Mouse (Mus musculus) gastrocnemius, postnatal 36 days (tissue): ENCODE measurements around the gene Trim65. TPM values are rescaled to one million over a fixed set of nuclear protein-coding genes. Genes with fewer than 3 reads are reported as not detected.
A peak's percentile ranks its signal among the peaks of the same experiment; 100 is the strongest.

Experiments
- DNase-seq, 2 experiments: peaks; one replicate each; pipeline ENCODE4 v3.0.0; 2022
- intact Hi-C: fragments of 180-260 bp; cut with DNase I; formaldehyde crosslinking; loops from one replicate; pipeline ENCODE4 v1.15.1; 2025
- total RNA-seq, 2 experiments: library from RNA; stranded (reverse); gene quantifications; 2 replicates each; pipeline ENCODE4 v1.2.3; 2021

The Trim65 gene
- total RNA-seq, 2 experiments from 2014 or later: 4.1 to 4.8 TPM

- DNase-seq: peak; percentile 83 to 90
- intact Hi-C loops: loop anchor here (1.0 kb wide), 1 partner anchor 20 kb away; no protein-coding TSS in a partner anchor
Observed at GRCm38 (mm10) chr11:116110131-116110530, 20.8 kb downstream of the Trim65 start.

- DNase-seq: no peak
- intact Hi-C loops: loop anchor here (1.0 kb wide), 1 partner anchor 21 kb away; no protein-coding TSS in a partner anchor
Observed at GRCm38 (mm10) chr11:116109441-116110081, 21.4 kb downstream of the Trim65 start.

- intact Hi-C loops: no loop called here
- peak; percentile 84 to 88 for DNase-seq
Observed at GRCm38 (mm10) chr11:116108464-116109137, 22.3 kb downstream of the Trim65 start.

- DNase-seq: no peak
- intact Hi-C loops: no loop called here
Observed at GRCm38 (mm10) chr11:116107777-116108285, 23.1 kb downstream of the Trim65 start.

GRCm38 (mm10) chr11:116106963-116107776 lies 23.8 kb downstream of the Trim65 start:
- no peak for DNase-seq
- intact Hi-C loops: no loop called here

- intact Hi-C loops: no loop called here
- no peak for DNase-seq
Observed at GRCm38 (mm10) chr11:116106154-116106962, 24.6 kb downstream of the Trim65 start.

GRCm38 (mm10) chr11:116105065-116105464 lies 25.9 kb downstream of the Trim65 start:
- no peak for DNase-seq
- intact Hi-C loops: no loop called here

- intact Hi-C loops: no loop called here
- DNase-seq: peak; percentile 61 to 76
Observed at GRCm38 (mm10) chr11:116104006-116104646, 26.8 kb downstream of the Trim65 start.

GRCm38 (mm10) chr11:116103572-116103971 lies 27.4 kb downstream of the Trim65 start:
- intact Hi-C loops: no loop called here
- no peak for DNase-seq

GRCm38 (mm10) chr11:116102472-116102871 lies 28.5 kb downstream of the Trim65 start:
- intact Hi-C loops: no loop called here
- no peak for DNase-seq

GRCm38 (mm10) chr11:116101931-116102381 lies 29.0 kb downstream of the Trim65 start:
- intact Hi-C loops: no loop called here
- DNase-seq: peak; percentile 64 to 74

- intact Hi-C loops: no loop called here
- DNase-seq: no peak
Observed at GRCm38 (mm10) chr11:116100839-116101238, 30.1 kb downstream of the Trim65 start.

GRCm38 (mm10) chr11:116100385-116100784 lies 30.5 kb downstream of the Trim65 start:
- intact Hi-C loops: no loop called here

GRCm38 (mm10) chr11:116099462-116099861 lies 31.5 kb downstream of the Trim65 start:
- no peak for DNase-seq
- intact Hi-C loops: no loop called here

More at GRCm38 (mm10) chr11:116100385-116100784, 30.5 kb downstream of the Trim65 start:
- DNase-seq: peak; percentile 75 to 87

- intact Hi-C loops: no loop called here
- DNase-seq: peak in 1 of 2 experiments; percentile 41
Observed at GRCm38 (mm10) chr11:116098711-116099460, 32.0 kb downstream of the Trim65 start.

GRCm38 (mm10) chr11:116096213-116097108 lies 34.5 kb downstream of the Trim65 start:
- intact Hi-C loops: no loop called here
- DNase-seq: no peak

GRCm38 (mm10) chr11:116095573-116095972 lies 35.4 kb downstream of the Trim65 start:
- intact Hi-C loops: no loop called here
- DNase-seq: peak in 1 of 2 experiments; percentile 39
